Mouse (Mus musculus) cerebellum, postnatal 4 days (tissue): ENCODE data around the gene Akap8.

Experiments used
- DNase-seq, 2 experiments: peaks; one replicate each; pipeline ENCODE4 v3.0.0; 2022; ENCODE audit warnings: low spot score in 2 of 2, mixed read lengths in 1 of 2

The Akap8 gene

GRCm38 (mm10) chr17:32349037-32349732 lies 28.1 kb upstream of the Akap8 start:
- peak in 1 of 2 experiments; percentile 37 for DNase-seq

- DNase-seq, result no peak
These were observed 27.4 kb upstream of the Akap8 start for GRCm38 (mm10) chr17:32348406-32348805.

GRCm38 (mm10) chr17:32341102-32341501 lies 20.1 kb upstream of the Akap8 start:
- no peak for DNase-seq

GRCm38 (mm10) chr17:32340110-32340509 lies 19.1 kb upstream of the Akap8 start:
- no peak for DNase-seq

GRCm38 (mm10) chr17:32335869-32336268 lies 14.8 kb upstream of the Akap8 start:
- DNase-seq, result no peak

- no peak for DNase-seq
These were observed 13.9 kb upstream of the Akap8 start for GRCm38 (mm10) chr17:32334921-32335320.

- DNase-seq, result no peak
These were observed 12.8 kb upstream of the Akap8 start for GRCm38 (mm10) chr17:32333675-32334303.

- DNase-seq, result no peak
These were observed 6.5 kb upstream of the Akap8 start for GRCm38 (mm10) chr17:32327501-32327900.

- no peak for DNase-seq
These were observed 1.8 kb upstream of the Akap8 start for GRCm38 (mm10) chr17:32322809-32323208.

- DNase-seq, result no peak
These were observed 798 bp upstream of the Akap8 start for GRCm38 (mm10) chr17:32321836-32322235.

GRCm38 (mm10) chr17:32321390-32321734 lies 324 bp upstream of the Akap8 start:
- no peak for DNase-seq

GRCm38 (mm10) chr17:32319950-32320349 lies 1.1 kb downstream of the Akap8 start:
- no peak for DNase-seq

- DNase-seq, result no peak
These were observed 3.3 kb downstream of the Akap8 start for GRCm38 (mm10) chr17:32317708-32318107.

- no peak for DNase-seq
These were observed 4.0 kb downstream of the Akap8 start for GRCm38 (mm10) chr17:32317032-32317431.

GRCm38 (mm10) chr17:32315560-32315959 lies 5.5 kb downstream of the Akap8 start:
- no peak for DNase-seq

GRCm38 (mm10) chr17:32313892-32314291 lies 7.1 kb downstream of the Akap8 start:
- DNase-seq, result no peak

GRCm38 (mm10) chr17:32312801-32313200 lies 8.2 kb downstream of the Akap8 start:
- DNase-seq, result no peak

- no peak for DNase-seq
These were observed 13.1 kb downstream of the Akap8 start for GRCm38 (mm10) chr17:32307963-32308362.

- no peak for DNase-seq
These were observed 22.9 kb downstream of the Akap8 start for GRCm38 (mm10) chr17:32298125-32298524.

- DNase-seq, result no peak
These were observed 25.1 kb downstream of the Akap8 start for GRCm38 (mm10) chr17:32295901-32296300.

- DNase-seq, result no peak
These were observed 25.9 kb downstream of the Akap8 start for GRCm38 (mm10) chr17:32295160-32295559.

GRCm38 (mm10) chr17:32285138-32285670 lies 35.8 kb downstream of the Akap8 start:
- no peak for DNase-seq
